Mouse (Mus musculus): ENCODE results near the gene Gm597. TPM values are rescaled to one million over a fixed set of nuclear protein-coding genes. Genes with fewer than 3 reads are reported as not detected.

Gm597 gene
- polyA plus RNA-seq (2017; shearing (Covaris generic)), result not detected

DNA sequence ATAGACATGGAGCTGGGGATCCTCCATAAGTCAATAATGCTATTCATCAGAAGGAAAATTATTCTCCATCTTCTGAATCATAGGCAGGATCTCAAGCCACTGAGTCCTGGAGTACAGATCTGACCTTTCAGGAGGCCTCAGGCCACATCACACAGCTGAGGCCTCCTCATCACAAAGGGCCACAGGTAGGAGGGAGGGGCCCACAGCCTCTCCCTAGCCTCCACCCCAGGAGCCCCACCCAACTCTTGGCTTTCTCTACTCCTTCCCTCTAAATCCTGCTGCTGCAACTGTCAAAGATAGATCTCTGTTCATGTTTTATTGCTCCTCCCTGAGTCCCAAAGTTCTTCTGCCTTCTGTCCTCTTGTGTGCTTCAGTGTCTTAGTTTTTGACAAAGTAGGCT lies at the start of gene Gm597:
Gene Gm597, minus strand, starts transcription at position 101 of the 400 bp plus-strand sequence.

